Mouse (Mus musculus) neural tube, embryonic 15.5 days (tissue): ENCODE data around the gene Cnnm4. TPM values are rescaled to one million over a fixed set of nuclear protein-coding genes. Genes with fewer than 3 reads are reported as not detected.
A peak's percentile ranks its signal among the peaks of the same experiment; 100 is the strongest.

Source experiments
- ATAC-seq: fragments of 200-750 bp; cut with Nextera tagmentation; 2 replicates; pipeline ENCODE4 v1.8.0; 2017; ENCODE audit warnings: mild to moderate bottlenecking, moderate TSS enrichment, moderate library complexity; ENCODE audit not compliant: low FRiP score
- H3K27ac ChIP-seq: fragments of 300-500 bp; sonication (generic); replicated peaks from 2 replicates; pipeline ENCODE4 v1.5.1; 2015; ENCODE audit warnings: mild to moderate bottlenecking, inconsistent platforms
- H3K27me3 ChIP-seq: fragments of 300-500 bp; sonication (generic); replicated peaks from 2 replicates; pipeline ENCODE4 v1.6.1; 2015; ENCODE audit warnings: inconsistent platforms
- H3K36me3 ChIP-seq: fragments of 300-500 bp; sonication (generic); 2 replicates; pipeline ENCODE4 v1.6.1; 2015; ENCODE audit warnings: inconsistent platforms
- H3K4me1 ChIP-seq: fragments of 300-500 bp; sonication (generic); 2 replicates; pipeline ENCODE4 v1.6.1; 2015; ENCODE audit warnings: inconsistent platforms
- H3K4me2 ChIP-seq: fragments of 300-500 bp; sonication (generic); 2 replicates; pipeline ENCODE4 v1.6.1; 2015; ENCODE audit warnings: inconsistent platforms, mild to moderate bottlenecking, moderate library complexity
- H3K4me3 ChIP-seq: fragments of 300-500 bp; sonication (generic); replicated peaks from 2 replicates; pipeline ENCODE4 v1.5.1; 2015; ENCODE audit warnings: mild to moderate bottlenecking, inconsistent platforms
- H3K9ac ChIP-seq: fragments of 300-500 bp; sonication (generic); replicated peaks from 2 replicates; pipeline ENCODE4 v1.6.1; 2015; ENCODE audit warnings: mild to moderate bottlenecking, inconsistent platforms
- H3K9me3 ChIP-seq: fragments of 300-500 bp; sonication (generic); replicated peaks from 2 replicates; pipeline ENCODE4 v1.6.1; 2016; ENCODE audit warnings: inconsistent platforms
- WGBS: fragments of 180-500 bp; shearing (Covaris S2); methylation state at CpG from one replicate; pipeline ENCODE4 v1.1.7; 2015; ENCODE audit warnings: mixed read lengths; 5-methylcytosine and 5-hydroxymethylcytosine counted together
- polyA plus RNA-seq: library from polyadenylated mRNA; unstranded; fragments of >200 nt; fragmentation: Nextera tagmentation; extraction: Ambion mirVana; gene quantifications from 2 replicates; pipeline ENCODE4 v1.2.1, GENCODE M21; 2015

Cnnm4 gene
- polyA plus RNA-seq, 1 experiment from 2014 or later: 10.6 TPM

DNA sequence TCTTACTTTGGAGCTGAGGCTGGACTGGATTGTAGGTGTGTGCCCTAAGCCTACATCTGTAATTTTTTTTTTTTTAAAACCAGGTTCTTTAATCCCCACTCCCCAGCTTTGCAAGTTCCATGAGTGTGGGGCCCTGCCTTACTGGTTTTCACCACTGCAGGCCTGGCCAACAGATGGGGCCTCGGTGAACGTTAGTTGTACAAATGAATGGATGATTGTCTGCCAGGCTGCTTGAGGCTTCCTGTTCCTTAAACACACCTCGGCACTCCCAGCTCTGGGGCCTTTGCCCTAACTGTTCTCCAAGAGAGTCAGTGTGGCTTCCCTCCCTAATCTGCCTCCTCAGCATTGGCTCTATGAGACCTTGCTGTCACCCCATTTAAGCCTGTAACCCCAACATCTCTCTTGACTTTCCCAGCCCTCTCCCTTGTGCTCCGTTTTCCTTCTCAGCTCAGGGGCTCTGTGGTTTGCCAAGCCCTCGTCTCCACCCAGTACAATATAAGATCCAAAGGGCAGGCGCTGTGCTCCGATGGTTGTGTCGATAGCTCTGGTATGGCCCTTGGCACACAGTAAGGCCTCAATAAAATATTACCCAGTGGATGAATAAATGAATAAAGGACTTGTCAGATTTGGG is 4.2 kb downstream of the Cnnm4 start:
- peaks cover 69% of the 10 kb centered on the region for H3K4me1 ChIP-seq
- 43% methylated on average over 8 of the region's 8 CpGs for WGBS
- H3K9ac ChIP-seq: peak overlapping the region; percentile 29
- H3K36me3 ChIP-seq: no peaks in the 10 kb centered on the region
- no peaks in the 10 kb centered on the region for H3K27me3 ChIP-seq
- H3K9me3 ChIP-seq: no peaks in the 10 kb centered on the region
- no peak for ATAC-seq
- H3K27ac ChIP-seq: no peak overlapping the region
- H3K4me3 ChIP-seq: peak overlapping the region; percentile 12
- H3K4me2 ChIP-seq: peak overlapping the region; percentile 83

DNA sequence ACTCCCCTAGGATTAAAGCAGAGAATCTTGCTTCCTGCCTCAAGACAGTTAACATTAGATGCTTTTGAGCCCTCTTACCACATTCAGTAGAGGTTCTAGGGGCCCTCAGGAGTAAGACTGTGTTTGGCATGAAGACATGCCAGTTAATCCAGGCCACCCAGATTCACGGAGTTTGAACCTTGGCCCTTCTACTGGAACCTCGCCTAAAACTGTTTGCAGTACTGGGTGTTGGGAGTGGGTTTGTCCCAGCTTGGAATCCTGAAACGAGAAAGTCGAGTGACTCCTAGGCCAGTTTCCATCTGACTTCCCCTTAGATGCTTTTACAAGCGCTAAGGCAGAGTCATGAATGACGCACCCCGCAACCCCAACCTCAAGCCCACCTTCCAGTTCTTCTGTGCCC is 5.0 kb downstream of the Cnnm4 start:
- peaks cover 65% of the 10 kb centered on the region for H3K4me1 ChIP-seq
- WGBS: 88% methylated on average over 7 of the region's 7 CpGs
- H3K27ac ChIP-seq: no peak overlapping the region
- peak overlapping the region; percentile 83 for H3K4me2 ChIP-seq
- no peaks in the 10 kb centered on the region for H3K27me3 ChIP-seq
- H3K9ac ChIP-seq: no peak overlapping the region
- H3K36me3 ChIP-seq: no peaks in the 10 kb centered on the region
- H3K4me3 ChIP-seq: no peak overlapping the region
- H3K9me3 ChIP-seq: no peaks in the 10 kb centered on the region
- no peak for ATAC-seq

DNA sequence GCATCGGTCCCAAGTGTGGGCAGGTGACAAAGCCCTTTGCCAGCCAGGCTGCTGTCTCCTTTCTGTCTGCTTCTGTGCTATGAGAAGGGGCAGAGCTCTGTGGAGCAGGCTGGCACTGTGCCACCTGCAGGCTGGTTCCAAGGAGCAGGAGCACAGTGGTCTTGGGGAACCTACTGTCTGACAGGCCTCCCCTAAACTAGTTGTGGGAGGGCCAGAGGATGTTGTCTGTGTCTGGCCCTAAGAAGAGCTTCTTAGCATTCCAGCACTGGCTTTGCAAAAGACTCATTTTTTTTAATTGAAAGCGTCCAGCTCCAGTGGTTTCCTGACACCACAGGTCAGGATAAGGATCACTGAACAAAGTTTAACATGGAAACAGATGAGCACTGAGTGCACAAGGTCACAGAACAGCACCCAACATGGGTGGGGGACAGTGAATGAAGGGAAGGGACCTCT is 6.9 kb downstream of the Cnnm4 start:
- ATAC-seq: no peak
- no peak overlapping the region for H3K9ac ChIP-seq
- H3K4me3 ChIP-seq: no peak overlapping the region
- H3K9me3 ChIP-seq: no peaks in the 10 kb centered on the region
- H3K27me3 ChIP-seq: no peaks in the 10 kb centered on the region
- H3K27ac ChIP-seq: no peak overlapping the region
- 65% methylated on average over 2 of the region's 2 CpGs for WGBS
- H3K4me1 ChIP-seq: peaks cover 48% of the 10 kb centered on the region
- H3K4me2 ChIP-seq: no peak overlapping the region
- no peaks in the 10 kb centered on the region for H3K36me3 ChIP-seq

GRCm38 (mm10) chr1:36479903-36480899 is 8.8 kb downstream of the Cnnm4 start:
- Histone ChIP-seq H3K27me3 (no peaks in the 10 kb centered on the region), H3K4me2 (no peak overlapping the region), H3K4me3 (no peak overlapping the region), H3K4me1 (peaks cover 39% of the 10 kb centered on the region), H3K36me3 (no peaks in the 10 kb centered on the region), H3K9ac (no peak overlapping the region), H3K27ac (no peak overlapping the region), H3K9me3 (no peaks in the 10 kb centered on the region)
- 82% methylated on average over 12 of the region's 12 CpGs for WGBS
- no peak for ATAC-seq

- peaks cover 12% of the 10 kb centered on the region for H3K4me1 ChIP-seq
- H3K36me3 ChIP-seq: no peaks in the 10 kb centered on the region
- ATAC-seq: no peak
- no peak overlapping the region for H3K27ac ChIP-seq
- H3K4me2 ChIP-seq: no peak overlapping the region
- no peaks in the 10 kb centered on the region for H3K27me3 ChIP-seq
- H3K9me3 ChIP-seq: no peaks in the 10 kb centered on the region
- no peak overlapping the region for H3K9ac ChIP-seq
- 82% methylated on average over 4 of the region's 4 CpGs for WGBS
- H3K4me3 ChIP-seq: no peak overlapping the region
Measured at GRCm38 (mm10) chr1:36483825-36484224, 12.4 kb downstream of the Cnnm4 start.

- Histone ChIP-seq H3K27ac (no peak overlapping the region), H3K27me3 (no peaks in the 10 kb centered on the region), H3K4me3 (no peak overlapping the region), H3K4me2 (no peak overlapping the region), H3K4me1 (peaks cover 10% of the 10 kb centered on the region), H3K9me3 (no peaks in the 10 kb centered on the region), H3K9ac (no peak overlapping the region), H3K36me3 (no peaks in the 10 kb centered on the region)
- 77% methylated on average over 7 of the region's 7 CpGs for WGBS
- no peak for ATAC-seq
Measured at GRCm38 (mm10) chr1:36485080-36485479, 13.7 kb downstream of the Cnnm4 start.

GRCm38 (mm10) chr1:36487111-36487510 is 15.7 kb downstream of the Cnnm4 start:
- Histone ChIP-seq H3K9ac (no peak overlapping the region), H3K4me3 (no peak overlapping the region), H3K9me3 (no peaks in the 10 kb centered on the region), H3K27me3 (no peaks in the 10 kb centered on the region), H3K4me2 (no peak overlapping the region), H3K27ac (no peak overlapping the region), H3K4me1 (peaks cover 10% of the 10 kb centered on the region), H3K36me3 (no peaks in the 10 kb centered on the region)
- ATAC-seq: no peak
- WGBS: 72% methylated on average over 9 of the region's 9 CpGs

DNA sequence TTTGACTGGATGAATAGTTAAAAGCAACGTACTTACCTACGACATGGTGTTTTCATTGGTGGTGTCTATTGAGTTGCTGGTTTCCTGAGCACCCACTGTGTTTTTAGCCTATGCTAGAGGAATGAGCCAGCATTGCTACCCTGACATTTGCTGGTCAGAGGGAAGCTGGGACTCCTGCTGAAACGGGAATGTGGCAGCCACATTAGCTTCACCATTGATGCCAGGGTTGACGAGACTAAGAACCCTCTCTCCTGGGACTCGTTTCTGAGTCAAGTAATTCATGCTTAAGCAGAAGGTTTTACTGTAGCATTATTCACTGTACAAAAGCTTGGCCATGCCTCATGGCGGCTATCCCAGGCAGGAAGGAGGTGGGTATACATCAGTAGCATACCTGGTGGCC is 18.2 kb downstream of the Cnnm4 start:
- Histone ChIP-seq H3K9ac (no peak overlapping the region), H3K36me3 (no peaks in the 10 kb centered on the region), H3K27me3 (no peaks in the 10 kb centered on the region), H3K27ac (no peak overlapping the region), H3K4me1 (0 out of 2 replicates have a peak, but pooled peaks cover under 1% of the 10 kb centered on the region), H3K4me3 (no peak overlapping the region), H3K9me3 (no peaks in the 10 kb centered on the region), H3K4me2 (no peak overlapping the region)
- 61% methylated on average over 6 of the region's 6 CpGs for WGBS
- ATAC-seq: no peak

DNA sequence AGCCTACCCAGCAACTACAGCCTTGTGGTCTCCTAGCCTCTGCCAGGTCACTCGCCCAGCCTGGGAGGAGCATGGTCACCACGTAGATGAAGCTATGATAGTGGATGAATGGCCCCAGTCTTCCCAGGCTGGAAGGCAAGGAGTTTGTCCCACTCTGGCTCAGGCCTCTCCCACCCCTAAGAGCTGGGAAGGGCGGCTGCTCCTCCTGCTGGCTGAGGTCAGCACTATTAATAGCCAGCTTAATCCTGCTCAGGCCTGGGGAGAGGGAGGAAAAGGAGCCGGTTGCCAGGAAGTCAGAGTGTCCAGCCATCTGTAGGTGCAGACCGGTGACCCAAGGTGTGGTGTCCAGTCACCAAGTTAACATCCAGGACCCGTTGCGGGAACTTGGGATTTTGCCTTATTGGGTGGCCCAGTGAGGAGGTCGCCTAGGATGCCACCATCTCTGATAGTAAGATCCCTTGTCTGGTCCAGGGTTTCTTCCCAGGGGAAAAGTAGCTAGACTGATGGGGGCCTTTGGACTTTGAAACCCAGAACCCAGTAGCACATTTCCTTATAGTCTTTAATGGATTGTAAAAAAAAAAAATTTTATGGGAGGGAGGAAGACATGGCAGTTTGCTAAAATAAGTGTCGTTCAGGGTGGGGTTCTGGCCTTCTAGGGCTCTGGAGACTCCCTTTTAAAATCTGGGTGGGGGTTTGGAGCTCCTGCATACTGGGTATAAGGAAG is 21.2 kb downstream of the Cnnm4 start:
- H3K9me3 ChIP-seq: no peaks in the 10 kb centered on the region
- no peaks in the 10 kb centered on the region for H3K4me1 ChIP-seq
- no peaks in the 10 kb centered on the region for H3K27me3 ChIP-seq
- WGBS: 61% methylated on average over 9 of the region's 9 CpGs
- H3K27ac ChIP-seq: no peak overlapping the region
- H3K9ac ChIP-seq: no peak overlapping the region
- no peak overlapping the region for H3K4me2 ChIP-seq
- H3K36me3 ChIP-seq: no peaks in the 10 kb centered on the region
- no peak overlapping the region for H3K4me3 ChIP-seq
- no peak; the same call in 1 of the 2 replicates for ATAC-seq

DNA sequence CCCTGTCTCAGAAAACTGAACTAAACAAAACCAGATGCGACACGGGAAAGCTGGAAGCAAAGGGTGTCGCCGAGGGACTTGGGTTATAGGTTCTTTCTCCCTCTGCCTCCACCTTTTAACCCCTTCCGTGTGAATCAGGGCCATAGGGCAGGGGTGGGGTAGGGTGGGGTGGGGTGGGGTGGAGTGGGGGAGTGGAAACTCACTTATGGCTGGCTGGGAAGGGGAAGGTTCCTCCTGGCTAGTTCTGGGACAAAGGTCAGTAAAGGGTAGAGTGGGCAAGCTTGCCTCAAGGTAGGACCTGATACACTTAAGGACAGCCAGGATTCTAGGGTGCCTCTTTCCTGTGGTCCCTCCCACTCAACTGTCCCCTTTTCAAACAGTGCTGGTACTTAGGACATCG is 21.9 kb downstream of the Cnnm4 start:
- H3K4me3 ChIP-seq: no peak overlapping the region
- no peak overlapping the region for H3K4me2 ChIP-seq
- H3K9ac ChIP-seq: no peak overlapping the region
- no peak overlapping the region for H3K27ac ChIP-seq
- 86% methylated on average over 6 of the region's 6 CpGs for WGBS
- no peaks in the 10 kb centered on the region for H3K36me3 ChIP-seq
- no peak for ATAC-seq
- H3K27me3 ChIP-seq: no peaks in the 10 kb centered on the region
- no peaks in the 10 kb centered on the region for H3K9me3 ChIP-seq
- no peaks in the 10 kb centered on the region for H3K4me1 ChIP-seq

DNA sequence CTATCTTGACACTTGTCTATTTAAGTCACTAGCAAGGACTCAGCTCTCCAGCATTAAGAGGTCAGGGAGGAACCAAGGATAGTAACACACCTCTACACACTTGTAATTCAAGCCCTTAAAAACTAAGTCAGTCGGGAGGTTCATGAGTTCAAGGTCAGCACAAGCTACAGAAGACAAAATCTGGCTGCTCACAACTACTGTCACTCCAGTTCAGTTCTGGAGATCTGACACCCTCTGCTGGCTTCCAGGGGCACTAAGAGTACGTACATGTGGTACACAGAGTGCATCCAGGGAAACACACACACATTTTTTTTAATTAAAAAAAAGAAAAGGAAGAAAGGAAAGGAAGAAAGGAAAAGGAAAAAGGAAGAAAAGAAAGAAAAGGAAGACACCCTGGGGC is 25.3 kb downstream of the Cnnm4 start:
- no peak for ATAC-seq
- H3K27ac ChIP-seq: no peak overlapping the region
- H3K9ac ChIP-seq: no peak overlapping the region
- H3K4me3 ChIP-seq: no peak overlapping the region
- H3K9me3 ChIP-seq: no peaks in the 10 kb centered on the region
- peaks cover 17% of the 10 kb centered on the region for H3K36me3 ChIP-seq
- H3K4me1 ChIP-seq: no peaks in the 10 kb centered on the region
- no peak overlapping the region for H3K4me2 ChIP-seq
- H3K27me3 ChIP-seq: no peaks in the 10 kb centered on the region
- WGBS: 60% methylated on average over 2 of the region's 2 CpGs
